Mouse (Mus musculus): ENCODE measurements at regions not wholly inside any gene's neighbourhood (a gene's known extent, or its start where the extent isn't known, plus 50 kb on each side); places are given as distances from the start of the nearest gene placed in this dataset.

- no peak for ATAC-seq (ENCODE audit: poor library complexity, severe bottlenecking)
These were observed 223.7 kb upstream of the Pfn2 start for GRCm38 (mm10) chr3:58071574-58071973.

- no peak for ATAC-seq (ENCODE audit: poor library complexity, severe bottlenecking)
These were observed 224.5 kb upstream of the Pfn2 start for GRCm38 (mm10) chr3:58072230-58072839.

GRCm38 (mm10) chr3:58089344-58090139 lies 241.7 kb upstream of the Pfn2 start:
- ATAC-seq (ENCODE audit: poor library complexity, severe bottlenecking): no peak

GRCm38 (mm10) chr3:58090396-58090795 lies 242.5 kb upstream of the Pfn2 start:
- ATAC-seq (ENCODE audit: poor library complexity, severe bottlenecking): no peak

- no peak for ATAC-seq (ENCODE audit: poor library complexity, severe bottlenecking)
These were observed 243.7 kb upstream of the Pfn2 start for GRCm38 (mm10) chr3:58091466-58092176.

GRCm38 (mm10) chr3:58110911-58111476 lies 263.1 kb upstream of the Pfn2 start:
- no peak for ATAC-seq (ENCODE audit: poor library complexity, severe bottlenecking)

GRCm38 (mm10) chr3:58112431-58112856 lies 264.6 kb upstream of the Pfn2 start:
- no peak for ATAC-seq (ENCODE audit: poor library complexity, severe bottlenecking)

GRCm38 (mm10) chr3:58113941-58114340 lies 266.1 kb upstream of the Pfn2 start:
- ATAC-seq (ENCODE audit: poor library complexity, severe bottlenecking): no peak

- no peak for ATAC-seq (ENCODE audit: poor library complexity, severe bottlenecking)
These were observed 267.6 kb upstream of the Pfn2 start for GRCm38 (mm10) chr3:58115511-58115910.

GRCm38 (mm10) chr3:58116848-58117247 lies 269.0 kb upstream of the Pfn2 start:
- ATAC-seq (ENCODE audit: poor library complexity, severe bottlenecking): no peak

- ATAC-seq (ENCODE audit: poor library complexity, severe bottlenecking): no peak
These were observed 272.2 kb upstream of the Pfn2 start for GRCm38 (mm10) chr3:58120051-58120450.

GRCm38 (mm10) chr3:58122456-58123359 lies 274.8 kb upstream of the Pfn2 start:
- ATAC-seq (ENCODE audit: poor library complexity, severe bottlenecking): peak; percentile 64

GRCm38 (mm10) chr3:58123396-58124077 lies 275.7 kb upstream of the Pfn2 start:
- ATAC-seq (ENCODE audit: poor library complexity, severe bottlenecking): no peak

GRCm38 (mm10) chr3:58124886-58125285 lies 277.0 kb upstream of the Pfn2 start:
- ATAC-seq (ENCODE audit: poor library complexity, severe bottlenecking): no peak

- no peak for ATAC-seq (ENCODE audit: poor library complexity, severe bottlenecking)
These were observed 279.1 kb upstream of the Pfn2 start for GRCm38 (mm10) chr3:58126996-58127395.

GRCm38 (mm10) chr3:58128059-58128458 lies 280.2 kb upstream of the Pfn2 start:
- no peak for ATAC-seq (ENCODE audit: poor library complexity, severe bottlenecking)

- ATAC-seq (ENCODE audit: poor library complexity, severe bottlenecking): no peak
These were observed 281.6 kb upstream of the Pfn2 start for GRCm38 (mm10) chr3:58129358-58129903.

GRCm38 (mm10) chr3:58135607-58136365 lies 278.7 kb upstream of the Tsc22d2 start:
- no peak for ATAC-seq (ENCODE audit: poor library complexity, severe bottlenecking)
